ENCODE assay signal across 14 mouse cellular contexts in the genomic region with DNA sequence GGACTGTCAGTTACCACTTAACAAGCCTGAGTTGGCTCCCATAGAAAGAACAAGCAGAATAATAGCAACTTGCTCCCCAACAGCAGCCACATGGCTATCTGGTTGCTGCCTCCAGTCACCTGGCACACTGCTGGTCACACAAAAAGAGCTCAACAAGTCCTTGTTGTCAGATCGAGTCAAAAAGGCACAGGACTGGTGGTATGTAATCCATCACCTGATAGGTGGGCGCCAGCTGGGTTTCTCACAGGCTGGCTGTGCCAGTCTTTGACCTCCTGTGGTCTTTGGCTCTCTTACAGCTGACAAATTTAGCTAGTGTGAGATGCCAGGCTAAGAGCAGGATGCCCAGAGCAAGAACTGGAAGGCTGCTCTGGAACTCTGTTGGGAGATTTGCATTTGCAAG. TPM values are rescaled to one million over a fixed set of nuclear protein-coding genes. Genes with fewer than 3 reads are reported as not detected.
A peak's percentile ranks its signal among the peaks of the same experiment; 100 is the strongest.
DNase-seq lines count a peak whose midpoint lies in the region.
"Had no signal": no experiment of that assay in that cellular context is flagged by ENCODE, and none has a peak within 500 bp of the region (broad histone marks: within the 10 kb centered on the region; RNA-seq: fewer than 3 reads in every experiment).

No protein-coding gene starts in this region.

- peak; percentile 26 for DNase-seq in gastrocnemius, adult 18-20 months (ENCODE audit: low spot score)
- DNase-seq in gastrocnemius, postnatal 4 days (ENCODE audit: low spot score in 2 of 2): no peak
- DNase-seq in left cerebral cortex, postnatal 4 days: peak; percentile 48
- no peak for DNase-seq in left cerebral cortex, adult 9 months (ENCODE audit: low spot score in 2 of 2)
- peak; percentile 75 to 82 for DNase-seq in cerebellum, postnatal 14 days
- peak; percentile 28 to 42 for DNase-seq in heart, postnatal 36 days
- DNase-seq in thymus, postnatal 4 days: no peak
- DNase-seq in adrenal gland, postnatal 36 days: no peak
- DNase-seq: adrenal gland, adult 8-10 months; B cell, adult 2 months; gastrocnemius, postnatal 36 days; kidney, postnatal 10 days; lung, postnatal 36 days; midbrain, embryonic 14.5 days had no signal

- intact Hi-C loops in left cerebral cortex, postnatal 4 days (cut with DNase I): loop anchor here (10.0 kb wide), 1 partner anchor 236 kb away; no protein-coding TSS in a partner anchor
- intact Hi-C loops in heart, postnatal 36 days (cut with DNase I): loop anchor here (2.0 to 10.0 kb wide), 2 partner anchors 34 to 86 kb away; no protein-coding TSS in a partner anchor

RNA-seq across cellular contexts. Expression of a gene that starts 5.3 kb away (rescaled TPM):
- total RNA-seq in gastrocnemius, adult 18-20 months (2021): 100 to 1,000 TPM in 1 of 2 experiments, 10 to 100 TPM in 1; 99.4 to 104 TPM
- total RNA-seq in gastrocnemius, postnatal 4 days (2021): 10 to 100 TPM; 38.0 to 40.3 TPM
- 10 to 100 TPM; 75.7 to 78.7 TPM for total RNA-seq in left cerebral cortex, postnatal 4 days (2021)
- total RNA-seq in heart, postnatal 36 days (2021): 100 to 1,000 TPM; 252 to 256 TPM
- total RNA-seq in adrenal gland, postnatal 36 days (2021): 10 to 100 TPM; 24.5 to 29.1 TPM

Comparison
In these comparisons a context has a peak if more than half of its experiments do, and no peak if none do; other contexts are left out.
1. DNase-seq: peak in gastrocnemius, adult 18-20 months (single experiment), left cerebral cortex, postnatal 4 days (single experiment), cerebellum, postnatal 14 days (2 of 2) and heart, postnatal 36 days (2 of 2); none in gastrocnemius, postnatal 4 days (0 of 2), left cerebral cortex, adult 9 months (0 of 2), thymus, postnatal 4 days (single experiment) and adrenal gland, postnatal 36 days (0 of 2).